Mouse (Mus musculus) midbrain, embryonic 15.5 days (tissue): ENCODE data around the gene Homer2. TPM values are rescaled to one million over a fixed set of nuclear protein-coding genes. Genes with fewer than 3 reads are reported as not detected.

Experiments used
- ATAC-seq: fragments of 200-750 bp; cut with Nextera tagmentation; replicated peaks from 2 replicates; pipeline ENCODE4 v1.8.0; 2017; ENCODE audit warnings: moderate TSS enrichment
- H3K27ac ChIP-seq: fragments of 300-500 bp; sonication (generic); 2 replicates; pipeline ENCODE4 v1.5.1; 2015; ENCODE audit warnings: mild to moderate bottlenecking, inconsistent platforms
- H3K27me3 ChIP-seq: fragments of 300-500 bp; sonication (generic); replicated peaks from 2 replicates; pipeline ENCODE4 v1.6.1; 2015; ENCODE audit warnings: inconsistent platforms
- H3K36me3 ChIP-seq: fragments of 300-500 bp; sonication (generic); replicated peaks from 2 replicates; pipeline ENCODE4 v1.6.1; 2015; ENCODE audit warnings: inconsistent platforms
- H3K4me1 ChIP-seq: fragments of 300-500 bp; sonication (generic); 2 replicates; pipeline ENCODE4 v1.6.1; 2015; ENCODE audit warnings: inconsistent platforms
- H3K4me2 ChIP-seq: fragments of 300-500 bp; sonication (generic); 2 replicates; pipeline ENCODE4 v1.6.1; 2015; ENCODE audit warnings: inconsistent platforms, mild to moderate bottlenecking, moderate library complexity
- H3K4me3 ChIP-seq: fragments of 300-500 bp; sonication (generic); 2 replicates; pipeline ENCODE4 v1.5.1; 2015; ENCODE audit warnings: mild to moderate bottlenecking, inconsistent platforms
- H3K9ac ChIP-seq: fragments of 300-500 bp; sonication (generic); 2 replicates; pipeline ENCODE4 v1.6.1; 2015; ENCODE audit warnings: mild to moderate bottlenecking, inconsistent platforms
- H3K9me3 ChIP-seq: fragments of 300-500 bp; sonication (generic); 2 replicates; pipeline ENCODE4 v1.6.1; 2016; ENCODE audit warnings: inconsistent platforms
- WGBS: fragments of 180-500 bp; shearing (Covaris S2); methylation state at CpG from one replicate; pipeline ENCODE4 v1.1.7; 2015; ENCODE audit warnings: mixed read lengths; 5-methylcytosine and 5-hydroxymethylcytosine counted together
- polyA plus RNA-seq: library from polyadenylated mRNA; unstranded; fragments of >200 nt; fragmentation: Nextera tagmentation; extraction: Ambion mirVana; gene quantifications from 2 replicates; pipeline ENCODE4 v1.2.1, GENCODE M21; 2015

Homer2 gene
- polyA plus RNA-seq, 1 experiment from 2014 or later = 21.8 TPM

GRCm38 (mm10) chr7:81657631-81658347 is 49.5 kb downstream of the Homer2 start:
- no peaks in the 10 kb centered on the region for H3K36me3 ChIP-seq
- no peak overlapping the region for H3K4me3 ChIP-seq
- no peaks in the 10 kb centered on the region for H3K27me3 ChIP-seq
- no peaks in the 10 kb centered on the region for H3K9me3 ChIP-seq
- WGBS = 83% methylated on average over 2 of the region's 2 CpGs
- no peak for ATAC-seq
- peaks cover 25% of the 10 kb centered on the region for H3K4me1 ChIP-seq
- no peak overlapping the region for H3K27ac ChIP-seq
- H3K4me2 ChIP-seq = no peak overlapping the region
- no peak overlapping the region for H3K9ac ChIP-seq

- WGBS = 79% methylated on average over 3 of the region's 3 CpGs
- Histone ChIP-seq H3K27me3 (no peaks in the 10 kb centered on the region), H3K9me3 (no peaks in the 10 kb centered on the region), H3K9ac (no peak overlapping the region), H3K4me1 (peaks cover 26% of the 10 kb centered on the region), H3K4me2 (no peak overlapping the region), H3K27ac (no peak overlapping the region), H3K4me3 (no peak overlapping the region), H3K36me3 (no peaks in the 10 kb centered on the region)
- ATAC-seq = no peak
Measured at GRCm38 (mm10) chr7:81657055-81657454, 50.3 kb downstream of the Homer2 start.

DNA sequence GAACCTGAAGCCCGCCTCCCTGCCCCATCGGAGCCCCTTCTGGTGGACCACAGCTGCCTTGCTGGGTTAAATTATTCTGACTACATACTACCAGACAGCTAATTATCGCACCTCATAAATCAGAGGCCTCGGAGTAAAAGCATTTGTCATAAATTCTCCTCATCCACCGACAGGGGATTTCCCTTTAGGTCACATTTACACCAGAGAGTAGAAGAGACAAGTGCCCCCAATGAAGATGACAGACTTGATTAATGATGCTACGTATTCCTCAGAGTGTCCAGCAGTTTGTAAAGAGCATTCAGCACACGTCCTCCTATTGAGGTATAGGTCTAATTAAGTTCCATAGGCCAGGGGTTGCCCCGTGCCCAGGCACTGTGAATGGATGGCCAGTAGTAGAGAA is 50.7 kb downstream of the Homer2 start:
- Histone ChIP-seq H3K9ac (no peak overlapping the region), H3K9me3 (no peaks in the 10 kb centered on the region), H3K27me3 (no peaks in the 10 kb centered on the region), H3K4me1 (peaks cover 29% of the 10 kb centered on the region), H3K36me3 (no peaks in the 10 kb centered on the region), H3K27ac (no peak overlapping the region), H3K4me3 (no peak overlapping the region), H3K4me2 (no peak overlapping the region)
- WGBS = 46% methylated on average over 8 of the region's 8 CpGs
- ATAC-seq = no peak

DNA sequence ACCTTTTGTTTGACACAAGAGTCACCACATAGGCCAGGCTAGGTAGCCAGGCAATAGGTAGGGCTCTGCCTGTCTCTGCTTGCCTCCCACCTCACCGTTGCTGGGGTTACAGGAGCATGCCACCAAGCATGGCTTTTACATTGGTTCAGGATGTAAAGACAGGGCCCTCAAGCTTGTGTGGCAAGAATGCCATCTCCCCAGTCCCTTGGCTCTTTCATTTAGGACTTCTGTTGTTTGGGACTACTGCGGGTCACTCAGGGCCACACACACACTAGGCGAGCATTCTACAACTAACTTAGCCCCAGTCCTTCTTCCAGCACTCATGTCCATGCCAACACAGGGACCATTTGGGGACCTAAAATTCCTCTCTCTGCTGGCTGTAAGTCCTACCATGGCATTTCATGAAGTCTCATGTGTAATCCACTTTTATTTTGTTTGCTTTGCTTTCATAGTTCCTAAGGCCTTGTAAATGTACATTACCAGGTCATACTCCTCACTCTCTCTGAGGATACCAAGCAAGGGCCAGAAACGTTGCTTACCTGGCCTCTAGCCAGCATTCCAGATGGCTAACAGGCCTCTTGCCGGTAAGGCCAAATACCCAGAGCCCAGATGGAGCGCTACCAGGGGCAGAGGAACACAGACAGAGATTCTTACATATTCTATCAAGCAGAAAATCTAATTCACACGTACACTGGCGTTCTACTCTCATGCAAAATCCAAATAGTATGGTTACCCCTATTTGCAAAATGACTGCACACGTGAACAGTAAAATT is 52.2 kb downstream of the Homer2 start:
- 55% methylated on average over 9 of the region's 9 CpGs for WGBS
- ATAC-seq = no peak
- Histone ChIP-seq H3K9me3 (no peaks in the 10 kb centered on the region), H3K36me3 (no peaks in the 10 kb centered on the region), H3K4me3 (no peak overlapping the region), H3K9ac (no peak overlapping the region), H3K4me2 (no peak overlapping the region), H3K27me3 (no peaks in the 10 kb centered on the region), H3K27ac (0 out of 2 replicates have a peak overlapping the region, but pooled peaks have one; percentile 36), H3K4me1 (peaks cover 42% of the 10 kb centered on the region)

- no peaks in the 10 kb centered on the region for H3K27me3 ChIP-seq
- H3K36me3 ChIP-seq = no peaks in the 10 kb centered on the region
- peaks cover 53% of the 10 kb centered on the region for H3K4me1 ChIP-seq
- peak overlapping the region; percentile 8 for H3K27ac ChIP-seq
- H3K9ac ChIP-seq = no peak overlapping the region
- ATAC-seq = no peak
- no peak overlapping the region for H3K4me3 ChIP-seq
- 45% methylated on average over 8 of the region's 8 CpGs for WGBS
- no peak overlapping the region for H3K4me2 ChIP-seq
- H3K9me3 ChIP-seq = no peaks in the 10 kb centered on the region
Measured at GRCm38 (mm10) chr7:81653988-81654387, 53.3 kb downstream of the Homer2 start.

GRCm38 (mm10) chr7:81652296-81652695 is 55.0 kb downstream of the Homer2 start:
- ATAC-seq = no peak
- H3K4me3 ChIP-seq = no peak overlapping the region
- H3K9me3 ChIP-seq = no peaks in the 10 kb centered on the region
- H3K27ac ChIP-seq = no peak overlapping the region
- no peak overlapping the region for H3K4me2 ChIP-seq
- no peak overlapping the region for H3K9ac ChIP-seq
- H3K27me3 ChIP-seq = no peaks in the 10 kb centered on the region
- 77% methylated on average over 2 of the region's 2 CpGs for WGBS
- no peaks in the 10 kb centered on the region for H3K36me3 ChIP-seq
- peaks cover 54% of the 10 kb centered on the region for H3K4me1 ChIP-seq

GRCm38 (mm10) chr7:81651284-81651683 is 56.0 kb downstream of the Homer2 start:
- Histone ChIP-seq H3K4me3 (no peak overlapping the region), H3K27me3 (no peaks in the 10 kb centered on the region), H3K27ac (peak overlapping the region; percentile 22; the same call in 1 of the 2 replicates), H3K4me2 (no peak overlapping the region), H3K9ac (no peak overlapping the region), H3K9me3 (no peaks in the 10 kb centered on the region), H3K4me1 (peaks cover 54% of the 10 kb centered on the region), H3K36me3 (no peaks in the 10 kb centered on the region)
- peak; percentile 27; the same call in 1 of the 2 replicates for ATAC-seq
- 32% methylated on average over 5 of the region's 5 CpGs for WGBS

DNA sequence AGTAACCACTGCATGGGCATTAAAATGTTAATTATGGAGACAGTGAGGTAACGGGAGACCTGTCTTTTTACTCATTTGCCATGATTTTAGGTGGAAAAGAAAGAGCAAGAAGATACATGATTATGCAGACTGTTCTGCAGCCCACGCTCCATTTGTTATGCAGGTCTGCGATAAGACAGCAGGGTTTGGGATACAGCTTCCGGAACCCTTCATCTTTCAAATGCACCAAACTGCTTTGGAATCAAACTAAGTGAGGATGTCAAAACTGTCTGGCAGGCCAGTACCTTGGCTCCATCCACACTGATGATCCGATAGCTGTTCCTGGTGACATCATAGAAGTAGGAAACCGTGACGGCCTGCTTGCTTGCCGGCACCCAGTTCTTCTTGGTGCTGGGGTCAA is 58.1 kb downstream of the Homer2 start:
- peak; percentile 10; the same call in 1 of the 2 replicates for ATAC-seq
- H3K4me1 ChIP-seq = peaks cover 43% of the 10 kb centered on the region

GRCm38 (mm10) chr7:81647959-81648358 is 59.4 kb downstream of the Homer2 start:
- H3K36me3 ChIP-seq = no peaks in the 10 kb centered on the region
- no peak overlapping the region for H3K27ac ChIP-seq
- H3K9me3 ChIP-seq = no peaks in the 10 kb centered on the region
- 48% methylated on average over 5 of the region's 5 CpGs for WGBS
- peaks cover 30% of the 10 kb centered on the region for H3K4me1 ChIP-seq
- no peak overlapping the region for H3K4me2 ChIP-seq
- no peaks in the 10 kb centered on the region for H3K27me3 ChIP-seq
- no peak overlapping the region for H3K9ac ChIP-seq
- ATAC-seq = no peak
- no peak overlapping the region for H3K4me3 ChIP-seq

More for the DNA sequence above, 58.1 kb downstream of the Homer2 start:
- no peaks in the 10 kb centered on the region for H3K36me3 ChIP-seq
- no peak overlapping the region for H3K27ac ChIP-seq
- H3K4me2 ChIP-seq = 0 out of 2 replicates have a peak overlapping the region, but pooled peaks have one; percentile 8
- H3K9ac ChIP-seq = no peak overlapping the region
- H3K27me3 ChIP-seq = no peaks in the 10 kb centered on the region
- H3K9me3 ChIP-seq = no peaks in the 10 kb centered on the region
- WGBS = 45% methylated on average over 8 of the region's 8 CpGs
- H3K4me3 ChIP-seq = no peak overlapping the region

DNA sequence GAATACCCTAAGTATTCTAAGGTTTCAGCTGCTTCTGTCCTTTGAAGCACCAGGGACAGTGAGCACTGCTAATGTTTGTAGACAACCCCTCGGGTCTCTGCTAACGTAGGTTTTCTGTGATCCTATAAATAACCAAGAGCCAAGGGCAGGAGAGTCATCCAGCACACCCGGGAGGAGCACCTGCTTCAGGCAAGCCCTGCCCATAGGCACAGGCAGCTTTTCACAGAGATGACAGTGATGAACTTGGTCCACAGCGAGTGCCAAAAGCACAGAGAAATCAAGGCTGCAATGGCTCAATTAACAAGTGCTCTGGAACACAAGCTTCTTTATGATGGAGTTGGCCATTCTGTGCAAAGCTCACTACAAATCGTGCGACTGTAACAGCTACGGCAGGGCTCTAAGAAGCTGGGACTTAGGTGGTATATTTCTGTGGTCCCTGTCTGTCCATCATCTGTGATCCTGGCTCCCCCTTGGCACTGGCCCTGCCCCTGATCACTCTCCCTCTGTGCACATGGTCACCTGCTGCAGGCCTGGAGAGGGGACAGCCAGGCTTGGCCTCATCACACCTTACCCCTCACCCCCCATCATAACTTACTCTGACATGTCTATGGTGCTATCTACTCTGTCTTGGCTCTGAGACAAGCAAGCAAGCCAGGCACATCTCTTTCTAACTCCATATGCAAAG is 62.6 kb downstream of the Homer2 start:
- Histone ChIP-seq H3K4me3 (no peak overlapping the region), H3K36me3 (no peaks in the 10 kb centered on the region), H3K9ac (no peak overlapping the region), H3K27me3 (no peaks in the 10 kb centered on the region), H3K27ac (no peak overlapping the region), H3K9me3 (no peaks in the 10 kb centered on the region), H3K4me2 (no peak overlapping the region), H3K4me1 (peaks cover 8% of the 10 kb centered on the region)
- ATAC-seq = no peak
- 69% methylated on average over 7 of the region's 7 CpGs for WGBS

- H3K4me3 ChIP-seq = no peak overlapping the region
- no peaks in the 10 kb centered on the region for H3K36me3 ChIP-seq
- H3K27ac ChIP-seq = no peak overlapping the region
- H3K9ac ChIP-seq = no peak overlapping the region
- 72% methylated on average over 6 of the region's 6 CpGs for WGBS
- H3K4me2 ChIP-seq = no peak overlapping the region
- no peaks in the 10 kb centered on the region for H3K9me3 ChIP-seq
- H3K4me1 ChIP-seq = no peaks in the 10 kb centered on the region
- no peaks in the 10 kb centered on the region for H3K27me3 ChIP-seq
- ATAC-seq = no peak
Measured at GRCm38 (mm10) chr7:81641101-81641500, 66.2 kb downstream of the Homer2 start.

DNA sequence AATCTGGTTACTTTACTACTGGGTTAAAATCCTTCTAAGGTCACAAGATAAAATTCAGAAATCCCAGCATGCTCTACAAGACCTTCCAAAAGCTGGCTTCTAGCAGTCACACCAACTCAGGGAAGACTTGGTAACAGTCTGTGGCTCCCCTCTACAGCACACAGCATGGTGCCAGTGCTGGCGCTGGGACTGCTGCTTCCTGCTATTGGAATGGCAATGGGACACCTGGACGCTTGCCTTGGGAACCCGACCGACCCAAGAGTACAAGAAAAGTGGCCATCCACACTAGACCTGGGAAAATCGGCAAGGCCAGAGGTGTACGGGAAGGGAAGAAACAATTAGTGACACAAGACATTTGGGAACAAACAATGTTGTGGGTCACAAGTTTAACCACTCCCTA is 74.7 kb downstream of the Homer2 start:
- Histone ChIP-seq H3K27me3 (no peaks in the 10 kb centered on the region), H3K4me2 (no peak overlapping the region), H3K27ac (no peak overlapping the region), H3K4me1 (no peaks in the 10 kb centered on the region), H3K9me3 (no peaks in the 10 kb centered on the region), H3K36me3 (no peaks in the 10 kb centered on the region), H3K4me3 (no peak overlapping the region), H3K9ac (no peak overlapping the region)
- 73% methylated on average over 6 of the region's 6 CpGs for WGBS
- no peak for ATAC-seq
